Mouse (Mus musculus): ENCODE results near the gene Erfe.

Erfe gene

DNA sequence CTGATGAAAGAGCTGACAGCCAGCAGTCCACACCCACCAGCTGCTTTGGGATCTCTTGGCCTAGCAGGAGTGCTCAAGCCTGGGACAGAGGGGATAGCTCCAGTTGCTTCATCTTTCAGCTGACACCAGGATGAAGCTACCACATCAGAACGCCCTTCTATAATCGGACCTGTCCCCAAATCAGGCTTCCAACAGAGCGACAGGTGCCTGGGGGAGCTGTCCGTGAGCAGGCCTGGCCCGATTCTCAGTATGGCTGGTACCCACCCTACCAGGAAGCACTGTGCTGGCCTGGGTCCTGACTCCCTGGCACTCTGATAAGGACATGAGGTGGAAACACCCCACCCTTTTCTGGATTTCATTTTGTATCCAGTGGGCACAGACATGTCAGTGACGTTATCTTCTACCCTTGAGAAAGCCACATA lies 7.2 kb downstream of the Erfe start:
- DNase-seq (ENCODE audit: low read depth, low spot score) = no peak

DNA sequence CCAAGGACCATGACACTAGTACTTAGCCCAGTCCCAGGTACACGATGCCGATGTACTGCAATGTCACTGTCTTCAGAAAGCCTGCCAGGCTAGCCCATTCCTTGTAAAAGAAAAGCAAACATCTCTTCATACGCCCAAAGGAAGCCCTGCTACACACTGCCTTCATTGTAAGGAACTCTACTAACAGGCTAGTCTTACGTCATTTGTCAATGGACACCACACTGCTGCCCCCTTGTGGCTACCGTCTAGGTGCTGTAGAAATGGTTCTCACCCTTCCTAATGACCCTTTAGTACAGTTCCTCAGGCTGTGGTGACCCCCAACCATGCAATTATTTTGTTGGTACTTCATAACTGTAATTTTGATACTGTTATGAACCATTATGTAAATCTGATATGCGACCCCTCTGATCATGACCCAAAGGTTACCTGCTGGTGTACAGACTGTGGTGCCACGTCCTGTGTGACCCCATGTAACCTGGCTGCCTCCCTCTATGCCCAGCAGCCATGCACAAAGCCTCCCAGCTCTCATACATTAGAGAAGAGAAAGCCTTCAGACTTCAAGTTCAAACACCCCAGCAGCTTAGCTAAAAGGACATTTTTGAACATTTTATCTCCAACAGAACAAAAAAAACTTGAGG lies 14.3 kb downstream of the Erfe start:
- DNase-seq (ENCODE audit: low read depth, low spot score) = peak; percentile 66

DNA sequence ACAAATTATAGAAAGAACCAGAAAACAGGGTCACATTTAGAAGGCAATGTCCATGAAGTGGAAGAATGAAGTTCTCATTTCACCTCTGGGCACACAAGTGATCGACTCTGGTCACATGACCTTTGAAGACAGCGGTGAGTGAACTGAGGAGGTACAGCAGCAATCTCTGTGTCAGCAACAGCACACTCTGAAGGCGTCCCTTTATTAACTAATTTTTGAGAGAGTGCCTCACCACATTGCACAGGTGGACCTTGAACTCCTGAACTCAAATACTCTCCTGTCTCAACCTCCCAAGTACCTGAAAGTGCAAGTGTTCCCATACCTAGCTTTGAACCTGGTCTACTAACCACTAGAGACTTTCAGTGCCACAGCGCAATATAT lies 14.9 kb downstream of the Erfe start:
- no peak for DNase-seq (ENCODE audit: low read depth, low spot score)

DNA sequence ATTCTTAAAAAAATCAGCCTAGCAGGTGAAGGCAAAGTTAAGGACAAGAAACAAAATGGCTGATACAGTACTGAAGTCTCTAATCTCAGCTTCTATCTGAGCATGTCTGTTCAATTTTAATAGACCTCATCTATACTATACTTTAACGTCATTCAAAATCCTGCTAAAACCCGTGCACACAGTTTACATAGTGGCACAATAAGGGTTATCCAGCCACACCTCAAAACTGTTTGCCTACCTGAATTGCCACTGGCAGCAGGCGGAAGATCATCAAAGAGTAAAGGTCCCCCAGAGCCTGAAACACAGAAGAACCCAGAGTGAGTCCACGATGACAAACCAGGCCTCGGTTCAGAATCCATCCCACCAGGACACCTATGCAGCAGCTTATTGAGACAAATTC lies 24.1 kb downstream of the Erfe start:
- no peak for DNase-seq (ENCODE audit: low read depth, low spot score)

DNA sequence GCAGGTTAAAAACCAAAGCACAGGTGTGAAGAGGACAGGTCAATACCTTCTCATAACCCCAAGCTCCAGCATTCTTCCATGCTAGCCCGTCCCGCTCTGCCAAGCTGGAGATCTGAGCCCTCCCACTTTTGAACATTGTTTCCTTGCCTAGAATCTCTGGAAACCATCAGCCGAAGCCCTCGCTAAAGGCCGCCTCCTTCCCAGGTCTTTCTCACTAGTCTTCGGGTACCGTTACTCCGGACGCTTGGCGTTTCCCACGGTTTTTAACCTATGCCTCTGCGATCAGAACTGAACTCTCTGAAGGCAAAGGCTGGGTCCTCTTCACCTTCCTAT lies 31.7 kb downstream of the Erfe start:
- DNase-seq (ENCODE audit: low read depth, low spot score) = no peak

DNA sequence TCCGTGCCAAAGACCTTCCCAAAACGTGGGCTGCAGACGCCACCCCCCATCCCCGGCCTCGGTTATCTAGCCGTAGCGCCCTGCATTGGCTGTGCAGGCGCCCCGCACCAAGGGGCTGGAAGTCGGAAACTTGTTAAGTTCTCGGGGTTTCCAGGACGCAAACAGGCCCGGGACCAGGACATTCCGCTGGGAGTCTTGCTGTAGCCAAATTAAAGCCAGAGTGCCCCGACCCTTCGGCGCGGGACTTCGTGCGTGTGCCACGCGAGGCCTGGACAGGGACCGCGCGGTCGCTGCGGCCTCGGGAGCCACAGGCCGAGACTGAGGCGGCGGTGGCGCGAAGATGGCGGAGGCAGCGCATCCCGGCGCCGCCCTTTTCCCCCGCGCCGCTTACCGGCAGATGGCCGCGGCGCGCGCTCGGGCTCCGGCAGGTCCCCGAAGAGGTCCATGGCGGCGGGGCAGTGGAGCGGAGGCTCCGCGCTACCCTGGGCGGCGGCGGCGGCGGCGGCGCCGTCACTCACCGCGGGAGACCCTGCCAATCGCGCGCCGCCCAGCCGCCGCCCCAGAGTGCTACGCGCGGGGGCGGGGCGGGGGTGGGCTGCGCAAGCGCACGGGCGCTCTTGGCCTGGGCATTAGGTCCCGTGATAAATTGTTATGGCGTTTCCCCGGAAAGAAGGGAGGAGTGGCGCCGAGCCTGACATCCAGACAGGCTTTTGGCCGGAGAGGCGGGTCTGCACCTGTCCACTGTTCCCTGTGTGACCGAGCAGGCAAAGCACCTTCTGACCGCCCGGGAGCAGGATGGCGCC lies 32.2 kb downstream of the Erfe start, which contains the start of gene Ilkap:
Gene Ilkap, minus strand, starts transcription at position 556 of the 803 bp plus-strand sequence.
- DNase-seq (ENCODE audit: low read depth, low spot score) = peak; percentile 60

DNA sequence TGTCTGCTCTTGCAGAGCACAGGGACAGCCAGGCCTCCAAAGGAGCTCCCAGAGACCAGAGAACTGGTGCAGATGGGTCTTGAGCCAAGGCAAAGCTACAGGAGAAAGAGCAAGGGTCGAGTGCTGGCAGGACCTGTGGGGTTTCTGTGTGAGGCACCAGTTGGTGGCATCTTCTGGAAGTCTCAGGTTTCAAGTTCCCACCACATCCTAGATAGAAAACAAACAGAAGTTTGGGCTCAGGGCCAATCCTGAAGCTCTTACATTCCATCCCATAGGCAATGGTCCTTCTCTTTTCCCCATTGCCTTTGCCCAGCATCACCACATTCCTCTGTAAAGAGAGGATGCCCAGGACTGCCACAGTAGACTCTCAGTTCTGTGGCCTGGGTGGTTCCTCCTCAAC lies 38.7 kb downstream of the Erfe start:
- DNase-seq (ENCODE audit: low read depth, low spot score) = no peak

DNA sequence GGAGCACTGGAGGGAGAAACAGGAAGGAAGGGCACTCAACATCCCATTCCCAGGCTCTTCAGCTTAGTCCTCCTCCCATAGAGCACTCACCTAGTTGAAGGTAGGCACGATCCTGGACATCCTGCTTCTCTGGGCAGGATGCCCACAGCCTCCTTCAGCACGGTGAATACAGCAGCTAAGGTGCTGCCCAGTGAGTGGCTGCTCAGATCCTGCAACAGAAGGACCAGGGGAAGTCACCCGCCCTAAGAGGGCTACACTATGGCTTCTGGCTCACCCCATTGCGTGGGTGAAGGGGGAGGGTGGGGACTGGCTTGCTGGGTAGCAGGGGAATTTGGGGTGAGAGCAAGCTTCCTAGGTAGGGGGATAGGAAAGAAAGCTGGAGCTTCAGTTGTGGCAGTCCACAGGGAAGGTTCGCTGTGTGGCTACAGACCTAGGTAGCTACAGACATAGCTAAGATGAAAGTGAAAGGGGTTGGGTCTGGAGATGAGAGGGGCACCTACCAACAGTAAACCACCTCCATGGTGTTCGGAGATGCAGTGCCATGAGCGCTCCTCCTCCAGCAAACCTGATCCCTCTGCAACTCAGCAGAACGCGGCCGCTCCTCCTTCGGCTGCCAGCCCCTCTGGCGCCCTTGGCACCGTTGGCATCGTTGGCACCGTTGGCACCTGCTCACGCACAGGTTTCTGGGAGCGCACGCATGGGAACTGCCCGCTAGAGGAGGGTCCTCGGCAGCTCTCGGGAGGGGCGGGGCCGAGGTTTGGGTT lies 39.4 kb downstream of the Erfe start:
- no peak for DNase-seq (ENCODE audit: low read depth, low spot score)

DNA sequence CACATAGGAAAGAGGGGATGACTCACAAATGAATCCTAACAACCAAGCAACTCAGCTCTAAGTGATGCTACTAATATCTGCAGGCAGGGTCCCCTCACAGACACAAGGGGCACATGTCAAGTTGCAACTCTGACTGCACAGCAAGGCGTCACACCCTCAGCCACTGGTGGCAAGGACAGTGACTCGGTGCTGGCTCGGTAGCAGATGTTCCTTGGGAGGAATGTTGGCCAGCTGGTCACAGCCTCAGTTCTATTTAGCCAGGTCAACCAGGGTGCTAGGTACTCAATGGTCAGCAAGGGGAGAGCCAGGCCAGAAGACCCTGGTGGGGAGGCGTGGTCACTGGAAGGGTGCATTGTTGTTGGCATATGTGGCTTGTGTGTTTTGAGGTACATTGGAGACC lies 41.6 kb downstream of the Erfe start:
- no peak for DNase-seq (ENCODE audit: low read depth, low spot score)

DNA sequence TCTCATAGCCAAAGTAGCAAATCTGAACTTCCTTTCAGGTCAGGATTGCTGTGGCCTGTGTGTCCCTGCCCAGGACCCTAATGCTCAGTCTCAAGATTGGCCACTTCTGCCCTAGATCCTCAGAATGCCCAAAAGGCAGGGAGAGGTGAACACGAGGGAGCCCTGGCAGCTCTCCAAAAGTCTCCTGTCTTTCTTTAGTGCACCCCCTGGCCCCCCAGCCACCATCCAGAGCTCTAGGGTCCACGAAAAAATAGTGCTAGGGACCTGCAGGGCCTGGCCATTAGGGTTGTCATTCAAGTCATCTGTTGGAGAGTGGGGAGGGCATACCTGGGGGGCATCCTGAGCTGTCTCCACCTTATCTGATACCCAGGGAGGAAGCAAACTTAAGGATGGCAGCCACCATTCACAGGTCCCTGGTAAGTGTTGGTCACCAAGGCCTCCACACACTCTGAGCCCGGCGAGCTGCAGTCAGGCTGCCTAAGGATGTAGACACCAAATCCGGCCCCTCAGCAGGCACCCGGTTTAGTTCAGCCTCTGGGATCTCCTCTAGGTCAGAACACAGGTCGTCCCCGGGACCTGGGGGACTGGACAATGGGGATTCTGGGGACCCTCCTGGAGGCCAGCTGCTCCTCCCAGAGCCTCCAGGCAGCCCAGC lies 45.5 kb downstream of the Erfe start:
- no peak for DNase-seq (ENCODE audit: low read depth, low spot score)

DNA sequence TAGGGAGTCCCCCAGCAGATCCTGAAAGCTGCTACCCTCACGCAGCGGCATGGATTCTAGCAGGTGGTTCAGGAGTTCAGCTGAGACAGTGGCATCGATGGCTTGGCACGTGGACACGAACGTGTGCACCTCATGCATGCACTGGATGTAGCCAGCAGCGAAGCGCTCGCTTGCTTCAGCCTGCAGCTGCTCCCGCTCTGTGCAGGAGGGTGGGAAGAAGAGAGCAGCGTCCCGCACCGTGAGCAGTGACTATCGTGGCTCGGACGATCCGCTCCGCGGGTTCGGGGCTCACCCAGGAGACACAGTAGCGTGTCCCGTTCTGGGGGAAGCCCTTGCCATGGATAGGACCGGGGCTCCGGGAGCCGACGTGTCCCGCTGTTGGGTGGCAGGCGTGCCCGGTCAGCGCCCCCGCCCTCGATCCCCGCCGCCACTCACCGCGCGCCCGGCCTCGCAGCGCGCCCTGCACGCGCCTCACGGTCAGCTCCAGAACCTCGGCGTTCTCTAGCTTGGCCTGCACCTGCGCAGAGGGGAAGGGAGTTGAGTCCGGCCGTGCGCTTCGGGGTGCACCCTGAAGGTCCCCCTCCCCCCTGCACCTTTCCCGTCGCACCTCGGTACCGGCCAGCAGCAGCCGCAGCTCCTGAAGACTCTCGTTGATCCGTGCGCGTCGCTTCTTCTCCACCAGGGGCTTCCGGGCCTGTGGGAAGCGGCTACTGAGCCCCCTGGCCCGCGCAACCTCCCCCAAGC lies 46.2 kb downstream of the Erfe start:
- DNase-seq (ENCODE audit: low read depth, low spot score) = no peak

DNA sequence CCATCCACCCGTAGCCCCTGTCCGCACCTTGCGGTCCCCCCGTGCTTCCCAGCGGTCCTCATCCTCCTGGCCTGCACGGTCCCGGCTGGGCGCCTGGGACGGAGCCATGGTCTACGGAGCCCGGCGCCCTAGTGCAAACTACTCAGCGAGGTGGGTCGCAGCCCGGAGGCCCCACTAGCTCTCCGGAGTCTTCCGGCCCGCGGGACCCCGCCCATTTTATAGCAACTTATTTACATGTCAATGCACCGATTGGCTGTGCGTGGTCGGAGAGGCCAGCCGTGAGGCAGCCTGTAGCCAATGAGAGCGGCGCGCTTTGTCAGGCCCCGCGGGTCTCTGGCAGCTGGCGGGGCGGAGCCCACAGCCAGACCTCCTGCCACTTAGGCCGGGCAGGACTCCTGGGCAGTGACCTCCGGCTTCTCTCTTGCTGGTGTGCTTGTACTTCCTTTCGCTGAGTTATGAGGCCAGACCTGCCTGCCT lies 46.8 kb downstream of the Erfe start:
- DNase-seq (ENCODE audit: low read depth, low spot score) = peak; percentile 89

DNA sequence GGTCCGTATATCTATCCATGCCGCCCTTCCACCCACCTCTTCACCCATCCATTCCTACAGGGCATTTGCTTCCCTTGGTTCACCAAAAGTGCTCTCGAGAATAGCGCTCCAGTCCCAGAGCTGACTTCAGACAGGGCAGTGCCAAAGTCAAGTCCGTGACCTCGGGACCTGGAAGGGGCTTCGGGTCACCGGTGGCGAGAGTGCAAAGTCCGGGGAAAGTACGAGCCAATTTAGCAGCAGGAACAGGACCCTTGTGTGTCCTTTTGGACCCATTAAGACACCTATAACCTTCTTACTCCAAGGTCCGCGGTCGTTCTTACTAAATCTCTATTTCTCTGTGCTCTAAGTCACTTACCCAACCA lies 47.3 kb downstream of the Erfe start:
- no peak for DNase-seq (ENCODE audit: low read depth, low spot score)

DNA sequence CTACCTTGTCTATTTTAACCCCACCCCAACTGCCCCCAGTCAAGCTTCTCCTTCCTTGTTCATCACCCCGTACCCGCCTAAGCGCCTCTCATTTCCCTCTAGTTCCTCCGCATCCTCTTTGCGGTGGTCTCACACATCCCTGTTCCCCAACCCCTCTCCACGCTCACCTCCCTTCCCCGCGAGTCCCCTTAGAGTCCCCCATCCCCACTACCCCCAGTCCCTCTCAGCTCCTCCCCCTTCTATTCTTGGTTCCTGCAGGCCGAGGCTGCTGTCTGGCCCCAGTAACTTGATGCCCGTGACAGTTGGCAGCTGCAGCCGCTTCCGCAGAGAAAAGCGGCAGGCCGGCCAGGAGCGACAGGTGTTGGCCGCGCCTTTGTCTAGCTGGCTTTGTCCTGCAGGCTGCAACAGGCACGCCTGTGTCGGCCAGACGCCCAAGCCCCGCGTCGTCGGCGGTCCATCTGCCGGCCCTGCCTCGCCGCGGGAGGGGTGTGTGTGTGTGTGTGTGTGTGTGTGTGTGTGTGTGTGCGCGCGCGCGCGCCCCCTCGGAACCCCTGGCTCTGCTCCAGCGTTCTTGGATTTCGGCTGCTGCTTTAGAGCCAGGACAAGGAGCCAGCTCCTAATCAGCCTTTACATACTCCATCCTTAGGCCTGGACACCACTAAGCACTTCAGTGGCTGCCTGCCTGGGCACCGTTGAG lies 47.8 kb downstream of the Erfe start, which contains the start of gene Hes6:
Gene Hes6, minus strand, starts transcription at position 141 of the 697 bp plus-strand sequence.
- no peak for DNase-seq (ENCODE audit: low read depth, low spot score)

DNA sequence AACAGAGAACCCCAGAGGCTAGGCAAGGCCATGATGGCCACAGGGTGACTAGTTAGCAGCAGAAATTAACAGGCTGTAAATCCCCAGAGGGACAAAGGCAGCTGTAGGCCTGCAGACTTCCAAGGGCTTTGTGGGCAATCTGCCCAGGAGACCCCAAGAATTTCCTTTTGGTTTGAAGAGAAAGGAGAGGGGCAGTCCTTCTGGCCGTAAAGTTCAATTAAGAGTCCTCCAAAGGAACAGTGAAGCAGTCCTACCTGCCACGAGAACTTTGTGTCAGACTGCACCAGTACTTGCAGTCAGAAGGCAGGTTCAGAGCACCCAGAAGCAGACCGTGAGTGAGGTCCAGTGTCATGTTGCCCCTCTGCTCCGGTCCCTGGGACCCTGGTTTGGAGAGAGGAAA lies 48.7 kb downstream of the Erfe start:
- no peak for DNase-seq (ENCODE audit: low read depth, low spot score)

DNA sequence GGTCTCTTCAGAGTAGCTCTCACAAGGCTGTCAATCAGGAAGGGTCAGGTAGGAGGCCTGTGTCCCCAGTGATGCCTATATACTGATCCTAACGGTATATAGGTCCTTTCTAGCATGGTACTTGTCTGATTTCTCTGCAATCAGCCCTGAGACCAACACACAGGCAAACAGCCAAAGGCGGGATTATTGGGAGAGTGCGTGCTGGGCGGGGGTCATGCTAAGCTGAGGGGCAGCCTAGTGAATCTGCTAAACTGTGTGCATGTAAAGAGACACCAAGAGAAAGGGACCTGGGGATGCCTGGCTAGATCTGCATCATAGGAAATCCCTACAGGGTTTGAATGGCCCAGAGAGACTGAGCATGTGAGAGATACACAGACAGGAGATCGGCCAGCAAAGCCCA lies 49.1 kb downstream of the Erfe start:
- no peak for DNase-seq (ENCODE audit: low read depth, low spot score)

DNA sequence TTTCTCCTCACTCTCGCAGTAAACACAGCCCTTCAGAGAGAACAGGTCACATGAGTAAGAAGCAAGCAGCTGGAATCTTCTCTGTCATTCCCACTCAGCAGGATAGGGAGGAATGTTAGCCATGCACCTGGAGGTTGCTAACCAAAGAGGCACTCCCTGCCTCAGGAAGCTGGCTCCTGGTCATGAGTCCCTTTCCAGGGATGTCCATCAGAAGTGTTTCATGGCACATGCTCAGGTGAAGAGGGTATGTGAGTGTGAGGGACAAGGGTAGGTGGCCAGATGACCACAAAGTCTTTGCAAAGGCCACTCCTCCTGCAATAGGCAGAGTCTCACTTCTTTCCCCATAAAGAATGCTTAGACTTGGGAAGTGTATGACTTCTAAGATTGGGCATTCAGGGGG lies 51.8 kb downstream of the Erfe start:
- DNase-seq (ENCODE audit: low read depth, low spot score) = no peak

DNA sequence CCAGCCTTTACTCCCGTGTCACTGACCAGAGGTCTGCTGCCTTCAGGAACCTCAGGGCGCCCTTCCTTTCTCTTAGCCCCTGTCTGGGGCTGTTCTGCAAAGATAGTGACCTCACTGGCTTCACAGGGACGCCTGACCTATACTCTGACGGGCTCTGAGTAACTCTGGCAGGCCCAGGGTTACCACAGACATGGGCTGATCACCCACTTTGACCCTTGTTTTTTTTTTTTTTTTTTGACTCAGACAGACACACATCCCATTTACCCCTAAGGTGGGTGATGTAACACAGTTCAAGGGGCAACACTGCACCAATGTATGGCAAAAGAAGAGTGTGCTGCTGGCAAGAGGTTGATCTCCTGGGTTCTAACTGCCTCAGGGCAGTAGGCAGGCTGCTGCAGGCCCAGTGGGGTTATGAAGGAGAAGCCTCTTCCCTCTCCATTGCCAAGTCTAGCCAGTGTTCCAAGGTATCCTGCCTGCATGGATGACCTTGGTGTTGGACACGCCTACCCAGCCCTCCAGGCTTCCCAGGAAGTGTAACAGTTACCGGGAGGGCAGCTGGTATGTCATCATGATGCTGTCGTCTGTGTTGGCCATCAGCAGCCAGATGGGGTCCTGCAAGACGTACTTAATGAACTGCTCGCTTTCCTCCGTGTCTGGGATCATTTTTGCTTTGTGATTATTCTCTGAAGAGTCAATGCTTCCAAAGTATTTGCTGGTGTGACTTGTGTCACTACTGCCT lies 53.8 kb downstream of the Erfe start:
- DNase-seq (ENCODE audit: low read depth, low spot score) = no peak

DNA sequence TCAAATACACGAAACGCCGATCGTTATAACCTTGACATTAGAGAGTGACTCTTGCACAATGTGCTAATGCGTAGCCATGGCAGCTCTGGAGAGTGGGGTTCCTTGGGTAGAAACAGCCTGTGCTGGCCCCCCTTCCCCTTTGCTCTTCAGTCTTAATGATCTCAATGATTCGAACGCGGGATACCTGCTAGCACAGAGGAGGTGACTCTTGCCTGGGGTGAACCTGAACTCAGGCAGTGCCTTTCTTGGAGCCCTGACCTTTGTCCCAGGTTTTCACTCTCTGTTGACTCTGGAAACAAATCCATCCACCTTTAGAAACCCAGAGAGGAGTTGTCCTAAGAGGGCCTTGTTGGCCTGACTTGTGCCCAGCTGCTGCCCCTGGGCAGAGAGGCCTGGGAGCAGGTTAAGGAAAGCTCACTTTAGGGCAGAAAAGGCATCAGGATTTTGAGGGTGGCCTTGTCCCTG lies 54.4 kb downstream of the Erfe start:
- DNase-seq (ENCODE audit: low read depth, low spot score) = no peak

All from telencephalon, adult 2 months (tissue).